Mouse (Mus musculus) kidney, adult 18-20 months (tissue): Measurements from ENCODE around the gene Harbi1.
"Not testable (repeated sequence)": the region's sequence is repeated elsewhere in the genome, so short reads cannot be mapped to it uniquely, and the experiment has no call there.

Source experiments
- DNase-seq: peaks from one replicate; pipeline ENCODE4 v3.0.0; 2021

Gene Harbi1

DNA sequence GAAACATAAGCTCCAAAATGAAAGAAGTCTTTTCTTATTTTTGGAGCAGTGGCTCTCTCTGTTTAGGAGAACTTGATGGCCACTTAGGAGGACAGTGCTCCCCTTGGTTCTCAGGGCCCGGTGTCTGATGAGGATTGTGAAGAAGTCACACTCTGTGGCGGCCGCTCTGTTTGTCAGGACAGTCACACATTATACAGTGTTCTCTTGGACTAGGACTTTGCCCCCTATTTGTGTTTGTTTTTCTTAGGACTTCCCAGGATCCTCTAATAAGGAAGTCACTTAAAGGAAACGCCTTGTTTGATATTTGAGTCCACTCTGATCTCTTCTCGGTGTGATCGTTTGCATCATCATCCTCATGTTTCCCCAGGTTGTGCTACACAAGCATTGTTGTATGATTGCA, 7.6 kb downstream of the Harbi1 start:
- peak; percentile 46 for DNase-seq

DNA sequence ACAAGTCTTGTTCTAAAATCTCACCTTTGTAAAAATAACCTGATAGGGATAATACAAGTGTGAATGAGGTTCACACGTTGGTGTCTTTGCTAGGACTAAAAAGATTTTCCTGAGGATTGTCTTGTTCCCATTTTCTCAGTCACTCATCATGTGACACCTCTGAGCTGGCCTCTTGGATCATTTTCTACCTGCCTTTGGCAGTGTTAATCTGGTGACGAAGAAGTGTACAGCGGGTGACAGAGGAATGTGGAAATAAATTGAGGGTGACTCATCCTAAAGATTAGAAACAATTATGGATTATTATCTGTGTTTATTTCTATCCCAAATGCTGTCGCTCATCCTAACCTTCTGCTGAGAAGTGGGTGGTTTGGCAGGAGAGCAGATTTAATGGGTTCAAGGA, 12.7 kb downstream of the Harbi1 start:
- DNase-seq = no peak

DNA sequence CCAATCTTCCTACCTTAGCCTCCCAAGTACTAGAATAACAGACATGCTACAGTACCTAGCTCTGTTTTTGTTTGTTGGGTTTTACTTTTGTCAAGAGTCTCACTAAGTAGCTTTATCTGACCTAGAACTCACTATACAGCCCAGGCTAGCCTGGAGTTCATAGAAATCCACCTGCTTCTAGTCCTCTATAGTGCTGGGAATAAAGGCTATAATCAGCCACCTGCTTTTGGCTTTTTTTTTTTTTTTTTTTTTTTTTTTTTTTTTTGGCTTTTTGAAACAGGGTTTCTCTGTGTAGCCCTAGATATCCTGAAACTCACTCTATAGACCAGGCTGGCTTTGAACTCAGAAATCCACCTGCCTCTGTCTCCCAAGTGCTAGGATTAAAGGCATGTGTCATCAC, 13.3 kb downstream of the Harbi1 start:
- DNase-seq = no peak

DNA sequence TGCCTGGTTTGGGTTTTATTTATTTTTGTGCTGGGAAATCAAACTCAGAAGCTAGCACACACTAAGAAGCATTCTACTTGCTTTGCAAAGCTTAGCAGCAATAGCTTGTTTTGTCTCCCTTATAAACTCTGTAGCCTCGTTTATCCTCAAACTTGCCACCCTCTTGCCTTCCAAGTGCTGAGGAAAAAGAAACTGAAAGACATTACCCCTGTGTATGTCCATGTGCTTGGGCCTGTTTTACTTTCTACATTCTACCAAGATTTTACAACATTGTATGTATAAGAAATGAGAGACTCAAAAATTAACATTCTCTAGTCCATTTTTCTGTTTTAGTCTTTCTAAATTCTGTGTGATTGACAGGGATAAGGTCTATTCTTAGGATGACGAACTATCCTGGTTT, 14.1 kb downstream of the Harbi1 start:
- no peak for DNase-seq

DNA sequence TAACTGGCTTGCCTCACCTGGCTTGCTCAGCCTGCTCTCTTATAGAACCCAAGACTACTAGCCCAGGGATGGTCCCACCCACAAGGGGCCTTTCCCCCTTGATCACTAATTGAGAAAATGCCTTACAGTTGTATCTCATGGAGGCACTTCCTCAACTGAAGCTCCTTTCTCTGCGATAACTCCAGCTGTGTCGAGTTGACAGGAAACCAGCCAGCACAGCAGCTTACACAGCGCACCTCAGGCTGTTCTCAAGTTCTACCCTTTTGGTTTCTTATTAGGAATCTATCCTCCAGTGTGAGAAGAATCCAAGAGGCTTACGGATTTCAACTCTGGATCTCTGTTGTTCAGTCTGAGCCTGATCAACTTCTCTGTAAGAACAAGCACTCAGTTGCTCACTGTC, 14.8 kb downstream of the Harbi1 start:
- not testable (repeated sequence) for DNase-seq

DNA sequence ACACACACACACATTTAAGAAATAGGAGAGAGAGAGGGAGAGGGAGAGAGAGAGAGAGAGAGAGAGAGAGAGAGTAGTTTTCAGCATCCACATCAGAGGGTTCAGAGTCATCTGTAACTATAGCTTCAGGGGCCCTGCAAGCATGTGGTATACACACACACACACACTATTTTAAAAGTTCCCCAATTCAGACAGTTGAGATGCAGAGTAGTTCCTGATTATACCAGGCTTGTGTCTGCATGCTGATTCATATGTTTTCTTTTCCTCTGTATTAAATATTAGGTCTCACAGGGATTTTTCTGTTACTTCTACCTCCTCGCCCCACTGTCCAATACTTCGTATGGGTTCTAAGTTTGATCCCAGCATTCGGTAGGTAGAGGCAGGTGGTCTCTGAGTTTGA, 16.4 kb downstream of the Harbi1 start:
- DNase-seq = no peak

DNA sequence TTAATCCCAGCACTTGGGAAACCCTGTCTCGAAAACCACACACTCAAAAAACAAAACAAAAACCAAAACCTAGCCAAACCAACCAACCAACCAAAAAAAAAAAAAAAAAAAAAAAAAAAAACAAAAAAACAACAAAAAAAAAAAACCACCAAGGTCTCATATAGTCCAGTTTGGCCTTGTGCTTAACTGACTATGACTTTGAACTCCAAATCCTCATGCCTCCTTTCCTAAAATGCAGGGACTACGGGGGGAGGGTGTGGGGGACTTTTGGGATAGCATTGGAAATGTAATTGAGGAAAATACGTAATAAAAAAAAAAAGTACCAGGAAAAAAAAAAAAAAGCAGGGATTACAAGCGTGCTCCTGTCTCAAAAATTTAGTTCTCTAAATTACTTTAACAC, 18.9 kb downstream of the Harbi1 start:
- DNase-seq = no peak

DNA sequence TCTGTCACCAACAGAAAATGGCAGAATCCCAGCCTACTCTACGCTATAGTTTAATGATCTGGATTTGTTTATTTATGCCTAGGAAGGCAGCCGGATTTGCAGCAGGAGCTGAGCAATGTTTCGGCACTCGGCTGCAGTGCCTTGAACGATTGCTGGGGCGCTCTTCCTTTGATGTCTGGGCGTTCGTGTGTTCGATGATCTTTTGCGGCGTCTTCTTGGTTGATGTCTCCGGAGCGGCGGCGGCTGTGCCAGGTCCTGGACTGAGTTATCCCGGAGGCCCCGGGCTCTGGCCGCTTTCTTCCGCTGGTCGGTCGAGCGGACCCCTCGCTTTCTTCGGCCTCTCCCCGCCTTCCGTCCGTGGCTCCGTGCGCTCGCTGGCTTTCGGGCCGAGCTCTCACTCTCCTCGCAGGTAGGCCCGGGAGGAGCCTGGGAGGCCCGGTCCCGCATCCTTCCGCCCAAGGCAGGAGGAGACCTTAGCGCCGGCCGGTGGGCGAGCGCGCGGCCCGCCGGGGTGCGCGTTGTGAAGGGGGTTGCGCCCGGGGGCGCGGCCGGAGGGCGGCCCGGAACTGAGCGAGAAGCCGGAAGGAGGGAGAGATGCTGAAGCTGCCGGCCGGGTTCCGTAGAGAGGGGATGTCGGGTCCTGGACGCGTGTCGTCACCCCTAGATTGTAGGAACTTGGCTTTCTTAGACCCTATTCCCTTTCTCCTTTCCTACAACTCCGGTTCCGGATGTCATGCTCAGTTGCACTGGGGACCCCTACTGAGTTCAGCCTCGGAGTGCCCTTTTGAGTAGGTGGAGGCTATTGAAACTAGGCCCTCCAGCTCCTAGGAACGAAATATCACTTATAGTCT, 19.5 kb downstream of the Harbi1 start, which contains the start of gene Ambra1:
TSS of gene Ambra1 (plus strand) at position 164 of the 851 bp plus-strand sequence.
- peak; percentile 87 for DNase-seq

DNA sequence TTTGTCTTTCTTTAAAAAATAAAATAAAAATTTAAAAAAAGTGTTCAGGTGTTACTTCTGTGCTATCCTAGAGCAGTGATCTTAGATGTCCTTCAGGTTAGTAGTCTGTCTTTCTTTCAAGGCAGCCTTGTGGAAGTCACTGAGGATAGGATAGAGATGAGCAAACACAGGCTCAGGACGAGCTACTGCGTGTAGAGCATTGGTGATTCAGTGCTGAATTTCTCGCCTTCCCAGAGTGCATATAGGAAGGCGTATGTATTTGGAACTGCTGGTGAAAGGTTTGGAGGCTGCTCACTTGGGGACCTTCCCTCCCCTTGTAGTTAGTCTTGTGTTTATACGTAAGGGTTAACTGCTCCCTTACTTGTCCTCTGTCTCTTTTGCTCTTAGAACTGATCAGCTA, 24.6 kb downstream of the Harbi1 start:
- DNase-seq = no peak

DNA sequence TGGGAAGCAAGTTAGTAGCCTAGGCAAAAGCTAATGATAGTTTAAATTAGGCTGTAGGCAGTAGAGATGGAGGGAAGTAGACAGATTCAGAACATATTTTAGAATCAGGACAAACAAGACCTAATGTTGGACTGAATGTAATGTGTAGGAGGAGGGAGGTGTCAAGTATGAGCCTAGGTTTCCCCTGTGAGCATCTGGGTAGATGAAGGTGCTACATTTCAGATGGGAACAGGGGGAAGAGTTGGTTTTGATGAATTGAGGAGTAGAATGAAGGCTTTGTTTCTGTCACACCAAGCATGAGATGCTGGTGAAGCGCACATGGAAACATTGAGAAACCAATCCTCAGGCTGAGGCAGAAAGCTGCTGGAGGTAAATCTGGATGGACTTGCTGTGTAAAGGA, 28.9 kb downstream of the Harbi1 start:
- DNase-seq = no peak

DNA sequence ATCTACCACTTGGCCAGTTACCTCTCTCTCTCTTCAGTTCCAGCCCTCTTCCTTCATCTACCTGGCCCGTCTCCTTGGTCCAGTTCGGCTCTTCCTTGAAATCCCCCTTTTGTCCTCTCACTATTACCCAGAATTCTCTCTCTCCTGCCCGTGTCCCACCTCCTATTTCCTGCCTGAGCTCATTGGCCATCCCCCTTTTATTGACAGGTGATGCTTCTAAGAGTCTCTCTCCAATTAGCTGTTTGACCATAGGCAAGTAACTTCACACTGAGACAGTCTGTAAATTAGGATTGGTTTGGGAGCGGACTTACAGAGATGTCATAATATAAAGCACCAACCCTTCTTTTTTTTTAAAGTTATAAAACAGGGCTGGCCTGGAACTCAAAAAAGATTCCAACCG, 34.0 kb downstream of the Harbi1 start:
- DNase-seq = no peak

DNA sequence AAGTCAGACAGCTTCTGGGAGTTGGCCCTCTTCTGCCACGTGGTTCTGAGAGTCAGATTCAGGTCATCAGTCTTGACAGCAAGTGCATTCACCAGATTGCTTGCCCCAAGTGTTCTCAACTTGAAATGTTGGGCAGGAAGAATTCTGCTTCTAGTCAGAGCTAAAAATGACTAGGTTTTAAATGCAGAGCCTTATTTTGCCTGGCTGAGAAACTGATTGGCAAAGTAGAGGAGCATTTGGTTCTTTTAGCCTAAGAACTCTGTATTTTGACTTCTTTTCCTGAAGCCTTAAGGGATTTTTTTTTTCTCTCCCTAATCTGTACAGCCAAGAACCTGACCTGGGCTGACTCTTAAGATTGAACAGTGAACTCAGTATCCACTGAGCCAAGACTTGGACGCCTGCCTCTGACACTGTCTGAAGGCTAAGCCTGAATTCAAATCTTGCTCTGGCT, 39.2 kb downstream of the Harbi1 start:
- DNase-seq = peak; percentile 49
